Mouse (Mus musculus) mouse embryonic stem cell (cell line): Measurements from ENCODE around the gene Cmc1.

ENCODE experiments used
- in situ Hi-C, 2 experiments: fragments of 300-500 bp; cut with MboI; formaldehyde crosslinking; loops; 1 replicate in 1 of 2; 3 replicates in 1 of 2; pipeline ENCODE4 v1.14.3; 2019 to 2020; ENCODE audit warnings: low sequenced_read_pairs in 2 of 2, low pct_unique_long_range_greater_than_20kb in 1 of 2, mixed read lengths in 1 of 2; ENCODE audit not compliant: unreplicated experiment in 1 of 2

The Cmc1 gene

GRCm38 (mm10) chr9:118043581-118043980 is 106.4 kb downstream of the Cmc1 start:
- in situ Hi-C loops = no loop called here

GRCm38 (mm10) chr9:118042738-118043137 is 107.2 kb downstream of the Cmc1 start:
- in situ Hi-C loops = no loop called here

GRCm38 (mm10) chr9:118041646-118042045 is 108.3 kb downstream of the Cmc1 start:
- in situ Hi-C loops = no loop called here

GRCm38 (mm10) chr9:118041022-118041400 is 109.0 kb downstream of the Cmc1 start:
- in situ Hi-C loops = no loop called here

- in situ Hi-C loops = no loop called here
These were observed 109.6 kb downstream of the Cmc1 start, which contains the start of gene Azi2 for GRCm38 (mm10) chr9:118040218-118041021. Gene Azi2, plus strand, starts transcription at chr9:118040499.

GRCm38 (mm10) chr9:118034990-118035389 is 115.0 kb downstream of the Cmc1 start:
- in situ Hi-C loops = no loop called here

GRCm38 (mm10) chr9:118031694-118032093 is 118.3 kb downstream of the Cmc1 start:
- in situ Hi-C loops = no loop called here

GRCm38 (mm10) chr9:118030252-118030651 is 119.7 kb downstream of the Cmc1 start:
- in situ Hi-C loops = no loop called here

- in situ Hi-C loops = no loop called here
These were observed 120.5 kb downstream of the Cmc1 start for GRCm38 (mm10) chr9:118029490-118029889.

GRCm38 (mm10) chr9:118024966-118025365 is 125.0 kb downstream of the Cmc1 start:
- in situ Hi-C loops = no loop called here
